ENCODE assay signal across 10 mouse cellular contexts in the genomic region with DNA sequence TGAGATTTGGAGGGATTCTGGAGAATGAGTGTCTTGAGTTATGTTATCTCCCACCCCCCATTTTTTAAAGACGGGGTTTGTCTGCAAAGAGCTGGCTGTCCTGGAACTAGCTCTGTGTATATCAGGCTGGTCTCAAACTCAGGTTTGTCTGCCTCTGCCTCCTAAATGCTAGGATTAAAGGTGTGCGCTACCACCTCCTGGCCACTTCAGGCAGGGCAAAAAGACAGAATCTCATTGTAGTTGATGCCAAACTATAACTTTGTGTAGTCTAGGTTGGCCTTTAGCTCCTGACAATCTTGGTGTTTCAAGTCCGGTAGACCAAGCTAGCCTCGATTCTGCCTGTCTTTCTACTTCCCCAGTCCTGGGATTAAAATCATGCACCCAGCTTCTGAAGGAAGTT. TPM values are rescaled to one million over a fixed set of nuclear protein-coding genes. Genes with fewer than 3 reads are reported as not detected.
DNase-seq lines count a peak whose midpoint lies in the region; ATAC-seq and TF ChIP-seq lines count a peak whose summit lies in the region.
"Had no signal": no experiment of that assay in that cellular context is flagged by ENCODE, and none has a peak within 500 bp of the region (broad histone marks: within the 10 kb centered on the region; RNA-seq: fewer than 3 reads in every experiment).

No protein-coding gene starts in this region.

- peak; percentile 34 for DNase-seq in kidney, adult 9 months
- peak; percentile 59 for DNase-seq in CH12.LX (ENCODE audit: extremely low read depth)
- peak; percentile 48 for DNase-seq in adipocyte (ENCODE audit: low spot score)
- DNase-seq in lung, postnatal 10 days: peak; percentile 10
- no peak for DNase-seq in embryo, embryonic 10 days (ENCODE audit: low spot score)
- DNase-seq in right cerebral cortex, postnatal 25 days: no peak
- DNase-seq in urinary bladder, adult 2 months (ENCODE audit: low spot score): no peak

- no peak overlapping the region for H3K27ac ChIP-seq in kidney, embryonic 16.5 days (ENCODE audit: low read length)
- no peak overlapping the region for H3K27ac ChIP-seq in CH12.LX (ENCODE audit: insufficient read depth, low read depth)
- H3K27ac ChIP-seq: hindbrain, embryonic 15.5 days; limb, embryonic 12.5 days had no signal

- 89% methylated on average over 4 of the region's 4 CpGs for WGBS in kidney, embryonic 16.5 days

- H3K27me3 ChIP-seq in kidney, embryonic 16.5 days (ENCODE audit: insufficient read depth, low read length): no peaks in the 10 kb centered on the region
- H3K27me3 ChIP-seq in CH12.LX (replicated peaks): no peaks in the 10 kb centered on the region
- H3K27me3 ChIP-seq: hindbrain, embryonic 15.5 days; limb, embryonic 12.5 days had no signal

- peak in 1 of 2 experiments; percentile 93; a peak in 3 of 4 replicates for TF ChIP-seq CTCF in CH12.LX (conservative IDR thresholded peaks at IDR 0.05 in 1 of 2, IDR thresholded peaks at IDR 0.05 in 1 of 2; ENCODE audit: low read depth in 2 of 2, low read length in 2 of 2)

- dilution Hi-C loops in CH12.LX (cut with MboI; ENCODE audit: extremely low pct_ligation_motif_present, extremely low pct_unique_long_range_greater_than_20kb, low sequenced_read_pairs): no loop called here

- no peak for ATAC-seq in kidney, embryonic 16.5 days (ENCODE audit: low FRiP score, low TSS enrichment)

- H3K4me1 ChIP-seq in kidney, embryonic 16.5 days (ENCODE audit: insufficient read depth, low read length): 0 out of 2 replicates have a peak, but pooled peaks cover 4% of the 10 kb centered on the region
- peaks cover 3 to 53% of the 10 kb centered on the region in 2 experiments for H3K4me1 ChIP-seq in CH12.LX (ENCODE audit: control insufficient read depth in 1 of 2, insufficient read depth in 2 of 2)
- H3K4me1 ChIP-seq: hindbrain, embryonic 15.5 days; limb, embryonic 12.5 days had no signal

- H3K9ac ChIP-seq in kidney, embryonic 16.5 days (replicated peaks; ENCODE audit: low read length): no peak overlapping the region
- no peak overlapping the region for H3K9ac ChIP-seq in CH12.LX (ENCODE audit: insufficient read depth, low read depth)
- H3K9ac ChIP-seq: hindbrain, embryonic 15.5 days; limb, embryonic 12.5 days had no signal

- no peaks in the 10 kb centered on the region for H3K9me3 ChIP-seq in kidney, embryonic 16.5 days (ENCODE audit: low read length)
- H3K9me3 ChIP-seq in CH12.LX (replicated peaks; ENCODE audit: low read length): no peaks in the 10 kb centered on the region
- H3K9me3 ChIP-seq: hindbrain, embryonic 15.5 days; limb, embryonic 12.5 days had no signal

- H3K36me3 ChIP-seq in kidney, embryonic 16.5 days (ENCODE audit: insufficient read depth, low read length): no peaks in the 10 kb centered on the region
- peaks cover 0 to under 1% of the 10 kb centered on the region in 2 experiments for H3K36me3 ChIP-seq in CH12.LX (replicated peaks in 1 of 2; ENCODE audit: control insufficient read depth in 1 of 2, insufficient read depth in 1 of 2, low read length in 1 of 2)
- H3K36me3 ChIP-seq: hindbrain, embryonic 15.5 days; limb, embryonic 12.5 days had no signal

- in situ Hi-C loops in CH12.LX (cut with MboI; ENCODE audit: low pct_ligation_motif_present, low pct_unique_long_range_greater_than_20kb, low sequenced_read_pairs): loop anchor here (10.0 kb wide), 1 partner anchor 140 kb away; a partner anchor contains a TSS

- no peak overlapping the region for H3K4me2 ChIP-seq in kidney, embryonic 16.5 days (replicated peaks; ENCODE audit: low read depth, low read length)
- H3K4me2 ChIP-seq in CH12.LX (ENCODE audit: insufficient read depth, low read depth, poor library complexity, severe bottlenecking): no peak overlapping the region
- H3K4me2 ChIP-seq: hindbrain, embryonic 15.5 days; limb, embryonic 12.5 days had no signal

- H3K79me2 ChIP-seq in CH12.LX (replicated peaks; ENCODE audit: control insufficient read depth, extremely low read depth, insufficient read depth, poor library complexity, severe bottlenecking): peaks cover 80% of the 10 kb centered on the region

- no peak for TF ChIP-seq EP300 in CH12.LX (IDR thresholded peaks at IDR 0.05; ENCODE audit: low read length)

- TF ChIP-seq RAD21 in CH12.LX (IDR thresholded peaks at IDR 0.05; ENCODE audit: low read depth, low read length): peak; percentile 93

- TF ChIP-seq POLR2A in CH12.LX (IDR thresholded peaks at IDR 0.05; ENCODE audit: low read depth, low read length): no peak

- H3K4me3 ChIP-seq in kidney, embryonic 16.5 days (ENCODE audit: low read length): no peak overlapping the region
- no peak overlapping the region for H3K4me3 ChIP-seq in CH12.LX (replicated peaks in 1 of 3; ENCODE audit: low read depth in 2 of 3, low read length in 2 of 3, poor library complexity in 1 of 3)
- H3K4me3 ChIP-seq: hindbrain, embryonic 15.5 days; limb, embryonic 12.5 days had no signal

TF ChIP-seq in CH12.LX, 34 proteins besides CTCF, POLR2A, EP300 and RAD21:
- TF ChIP-seq MAX (IDR thresholded peaks at IDR 0.05; ENCODE audit: low read length) (no peak), ELF1 (IDR thresholded peaks at IDR 0.05; ENCODE audit: low read depth, low read length) (no peak), IRF4 (IDR thresholded peaks at IDR 0.05; ENCODE audit: low read depth, low read length) (no peak), MXI1 (IDR thresholded peaks at IDR 0.05; ENCODE audit: low read depth, low read length) (no peak), HCFC1 (IDR thresholded peaks at IDR 0.05; ENCODE audit: low read depth, low read length) (no peak), JUN (IDR thresholded peaks at IDR 0.05; ENCODE audit: insufficient read depth, low read depth, low read length) (no peak), ZNF384 (IDR thresholded peaks at IDR 0.05; ENCODE audit: low read depth, low read length) (peak; percentile 14; the same call in 1 of the 2 replicates), ZC3H11A (IDR thresholded peaks at IDR 0.05; ENCODE audit: low read depth, low read length) (peak; percentile 82), TBP (conservative IDR thresholded peaks at IDR 0.05; ENCODE audit: low read depth, low read length) (no peak), SIN3A (IDR thresholded peaks at IDR 0.05; ENCODE audit: low read length) (no peak), SMC3 (IDR thresholded peaks at IDR 0.05; ENCODE audit: low read depth, low read length) (peak; percentile 97), RCOR1 (conservative IDR thresholded peaks at IDR 0.05; ENCODE audit: low read depth, low read length) (no peak), NRF1 (IDR thresholded peaks at IDR 0.05; ENCODE audit: low read depth, low read length) (no peak), PAX5 (IDR thresholded peaks at IDR 0.05; ENCODE audit: low read length) (no peak), NELFE (IDR thresholded peaks at IDR 0.05; ENCODE audit: low read depth, low read length) (peak; percentile 32; the same call in 1 of the 2 replicates), BHLHE40 (IDR thresholded peaks at IDR 0.05; ENCODE audit: low read depth, low read length) (no peak)

RNA-seq across cellular contexts. Expression of a gene that starts 8.7 kb away (rescaled TPM):
- polyA plus RNA-seq in kidney, embryonic 16.5 days (2015; fragmentation: Nextera tagmentation; extraction: Ambion mirVana): 3.9 and 4.8 TPM in 2 replicates
- 10.6 and 12.5 TPM in 2 replicates for total RNA-seq in CH12.LX (2012; rRNA removed)
- total RNA-seq in CH12.LX (2014; rRNA removed): 5.7 and 6.6 TPM in 2 replicates
- 15.0 and 16.9 TPM in 2 replicates for polyA plus RNA-seq in CH12.LX (2012; ENCODE audit: insufficient read length, low read depth)
- 2.7 and 3.3 TPM in 2 replicates for polyA plus RNA-seq in urinary bladder, adult 2 months (2012; rRNA removed)

Comparison
In these comparisons a context has a peak if more than half of its experiments do, and no peak if none do; other contexts are left out.
1. DNase-seq: peak in kidney, adult 9 months (single experiment), CH12.LX (single experiment), adipocyte (single experiment) and lung, postnatal 10 days (single experiment); none in embryo, embryonic 10 days (single experiment), right cerebral cortex, postnatal 25 days (single experiment) and urinary bladder, adult 2 months (single experiment).